Mouse (Mus musculus) megakaryocyte, embryonic 14.5 days (primary cell): ENCODE data around the gene Tex12.

ENCODE experiments used
- FLI1 ChIP-seq: IDR thresholded peaks from 2 replicates; pipeline ENCODE4 v1.6.1; 2012; ENCODE audit warnings: low read length, inconsistent platforms, mixed read lengths
- GATA1 ChIP-seq: IDR thresholded peaks from 3 replicates; pipeline ENCODE4 v1.6.1; 2012; ENCODE audit warnings: mixed read lengths, low read length, inconsistent platforms, borderline replicate concordance

DNA sequence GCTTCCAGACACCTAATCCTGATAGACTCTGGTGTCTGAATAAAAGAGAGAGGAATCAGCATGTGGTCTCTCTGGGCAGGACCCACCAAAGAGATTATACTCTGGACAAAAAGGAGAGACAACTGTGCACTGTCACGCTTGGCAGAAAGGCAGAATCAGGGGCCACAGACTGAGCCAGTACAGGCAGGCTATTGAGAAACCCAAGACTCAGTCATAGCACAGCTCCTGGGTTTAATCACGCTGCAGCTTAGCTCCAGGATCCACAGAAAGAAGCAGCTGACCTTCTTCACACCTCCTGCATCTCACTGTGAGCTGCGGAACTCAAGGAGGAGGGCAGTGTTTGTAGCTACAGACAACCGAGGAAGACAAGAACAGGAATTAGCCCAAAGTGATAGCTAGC, 19.2 kb upstream of the Tex12 start:
- TF ChIP-seq GATA1 (no peak), FLI1 (no peak)
